Mouse (Mus musculus): ENCODE measurements around the gene Krt13.

GRCm38 (mm10) chr11:100135731-100136130 is 14.4 kb upstream of the Krt13 start, which contains the start of gene Krt15:
- TF ChIP-seq GATA1 (IDR thresholded peaks at IDR 0.05; ENCODE audit: borderline replicate concordance, low read length): no peak
- no peak for TF ChIP-seq FLI1 (IDR thresholded peaks at IDR 0.05; ENCODE audit: low read length)
